Mouse (Mus musculus): ENCODE measurements at regions not wholly inside any gene's neighbourhood (a gene's known extent, or its start where the extent isn't known, plus 50 kb on each side); places are given as distances from the start of the nearest gene placed in this dataset.

DNA sequence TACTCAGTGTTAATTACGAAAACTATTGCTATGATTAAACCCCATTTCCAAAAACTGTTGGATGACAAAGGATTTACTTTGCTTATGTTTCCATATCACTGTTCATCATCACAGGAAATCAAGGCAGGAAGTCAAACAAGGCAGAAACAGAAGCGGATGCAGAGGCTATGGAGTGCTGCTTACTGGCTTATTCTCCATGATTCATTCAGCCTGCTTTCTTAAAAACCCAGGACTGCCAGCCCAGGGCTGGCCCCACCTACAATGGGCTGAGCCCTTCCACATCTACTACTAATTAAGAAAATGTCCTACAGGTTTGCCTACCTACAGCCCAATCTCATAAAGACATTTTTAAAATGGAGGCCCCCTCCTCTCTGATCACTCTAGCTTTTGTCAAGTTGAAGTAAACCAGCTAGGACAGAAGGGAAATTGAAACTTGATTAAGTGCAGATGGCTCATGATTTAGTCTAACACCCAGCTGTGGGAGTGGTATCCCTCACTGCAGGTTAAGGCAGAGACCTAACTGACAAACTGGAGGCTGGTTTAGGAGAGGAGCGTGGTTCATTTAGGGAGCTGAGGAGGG, 240.1 kb downstream of the Snx13 start:
- TF ChIP-seq CTCF (IDR thresholded peaks at IDR 0.05; ENCODE audit: control insufficient read depth, insufficient read depth, insufficient replicate concordance, low read depth, low read length) (no peak), POLR2A (IDR thresholded peaks at IDR 0.05; ENCODE audit: control insufficient read depth, low read depth, low read length) (no peak)

Measured in testis, adult 2 months (tissue).